Mouse (Mus musculus): ENCODE data around the gene Ankrd42. TPM values are rescaled to one million over a fixed set of nuclear protein-coding genes. Genes with fewer than 3 reads are reported as not detected.

Gene Ankrd42
- polyA plus RNA-seq (2015; fragmentation: Nextera tagmentation; extraction: Ambion mirVana) = 17.1 and 21.7 TPM in 2 replicates

- no peaks in the 10 kb centered on the region for H3K36me3 ChIP-seq (ENCODE audit: control insufficient read depth, insufficient read depth)
- H3K4me1 ChIP-seq (replicated peaks; ENCODE audit: control insufficient read depth, insufficient read depth, low read length) = peaks cover 15% of the 10 kb centered on the region
- no peaks in the 10 kb centered on the region for H3K9me3 ChIP-seq (ENCODE audit: control insufficient read depth, low read length)
- H3K4me2 ChIP-seq (ENCODE audit: low read length) = peak within 1 kb of the TSS; percentile 97
- under 1% methylated on average over 44 of the region's 44 CpGs for WGBS
- no peaks in the 10 kb centered on the region for H3K27me3 ChIP-seq (replicated peaks; ENCODE audit: control insufficient read depth, insufficient read depth, low read length)
- H3K27ac ChIP-seq (ENCODE audit: low read length) = peak within 1 kb of the TSS; percentile 83
- ATAC-seq = peak; percentile 99
- H3K4me3 ChIP-seq (replicated peaks; ENCODE audit: low read length) = peak within 1 kb of the TSS; percentile 97
- H3K9ac ChIP-seq (replicated peaks; ENCODE audit: low read depth, low read length) = peak within 1 kb of the TSS; percentile 78
Observed at GRCm38 (mm10) chr7:92637021-92637625, at the start of gene Ankrd42. Gene Ankrd42 (minus strand): TSS chr7:92637142.

GRCm38 (mm10) chr7:92677346-92677745, 40.4 kb upstream of the Ankrd42 start:
- no peak overlapping the region for H3K9ac ChIP-seq (replicated peaks; ENCODE audit: low read depth, low read length)

GRCm38 (mm10) chr7:92675131-92675530, 38.2 kb upstream of the Ankrd42 start:
- Histone ChIP-seq H3K4me3 (replicated peaks; ENCODE audit: low read length) (no peak overlapping the region), H3K27ac (ENCODE audit: low read length) (no peak overlapping the region), H3K9ac (replicated peaks; ENCODE audit: low read depth, low read length) (no peak overlapping the region), H3K4me2 (ENCODE audit: low read length) (no peak overlapping the region), H3K9me3 (ENCODE audit: control insufficient read depth, low read length) (no peaks in the 10 kb centered on the region), H3K4me1 (replicated peaks; ENCODE audit: control insufficient read depth, insufficient read depth, low read length) (peaks cover 4% of the 10 kb centered on the region; the same call in 1 of the 2 replicates), H3K36me3 (ENCODE audit: control insufficient read depth, insufficient read depth) (no peaks in the 10 kb centered on the region), H3K27me3 (replicated peaks; ENCODE audit: control insufficient read depth, insufficient read depth, low read length) (no peaks in the 10 kb centered on the region)
- WGBS = 89% methylated on average over 3 of the region's 3 CpGs
- no peak for ATAC-seq

More at GRCm38 (mm10) chr7:92677346-92677745, 40.4 kb upstream of the Ankrd42 start:
- 88% methylated on average over 4 of the region's 4 CpGs for WGBS
- Histone ChIP-seq H3K27ac (ENCODE audit: low read length) (no peak overlapping the region), H3K27me3 (replicated peaks; ENCODE audit: control insufficient read depth, insufficient read depth, low read length) (no peaks in the 10 kb centered on the region), H3K4me2 (ENCODE audit: low read length) (no peak overlapping the region), H3K4me1 (replicated peaks; ENCODE audit: control insufficient read depth, insufficient read depth, low read length) (no peaks in the 10 kb centered on the region), H3K4me3 (replicated peaks; ENCODE audit: low read length) (no peak overlapping the region), H3K9me3 (ENCODE audit: control insufficient read depth, low read length) (no peaks in the 10 kb centered on the region), H3K36me3 (ENCODE audit: control insufficient read depth, insufficient read depth) (no peaks in the 10 kb centered on the region)
- no peak for ATAC-seq

GRCm38 (mm10) chr7:92669507-92670471, 32.8 kb upstream of the Ankrd42 start, which contains the start of gene Pcf11:
Gene Pcf11 (minus strand): TSS chr7:92669934.
- under 1% methylated on average over 82 of the region's 88 CpGs for WGBS
- ATAC-seq = peak; percentile 97

GRCm38 (mm10) chr7:92668791-92669506, 32.0 kb upstream of the Ankrd42 start:
- no peaks in the 10 kb centered on the region for H3K27me3 ChIP-seq (replicated peaks; ENCODE audit: control insufficient read depth, insufficient read depth, low read length)
- H3K4me1 ChIP-seq (replicated peaks; ENCODE audit: control insufficient read depth, insufficient read depth, low read length) = peaks cover 16% of the 10 kb centered on the region
- peak overlapping the region; percentile 100 for H3K4me3 ChIP-seq (replicated peaks; ENCODE audit: low read length)
- 0% methylated on average over 29 of the region's 29 CpGs for WGBS
- peak overlapping the region; percentile 87 for H3K4me2 ChIP-seq (ENCODE audit: low read length)
- H3K36me3 ChIP-seq (ENCODE audit: control insufficient read depth, insufficient read depth) = no peaks in the 10 kb centered on the region
- no peaks in the 10 kb centered on the region for H3K9me3 ChIP-seq (ENCODE audit: control insufficient read depth, low read length)
- peak overlapping the region; percentile 99 for H3K9ac ChIP-seq (replicated peaks; ENCODE audit: low read depth, low read length)
- peak overlapping the region; percentile 99 for H3K27ac ChIP-seq (ENCODE audit: low read length)
- ATAC-seq = peak; percentile 3; the same call in 1 of the 2 replicates

More at GRCm38 (mm10) chr7:92669507-92670471, 32.8 kb upstream of the Ankrd42 start, which contains the start of gene Pcf11:
- Histone ChIP-seq H3K36me3 (ENCODE audit: control insufficient read depth, insufficient read depth) (no peaks in the 10 kb centered on the region), H3K4me1 (replicated peaks; ENCODE audit: control insufficient read depth, insufficient read depth, low read length) (peaks cover 16% of the 10 kb centered on the region), H3K9ac (replicated peaks; ENCODE audit: low read depth, low read length) (peak within 1 kb of the TSS; percentile 99), H3K9me3 (ENCODE audit: control insufficient read depth, low read length) (no peaks in the 10 kb centered on the region), H3K27me3 (replicated peaks; ENCODE audit: control insufficient read depth, insufficient read depth, low read length) (no peaks in the 10 kb centered on the region), H3K4me2 (ENCODE audit: low read length) (peak within 1 kb of the TSS; percentile 87), H3K4me3 (replicated peaks; ENCODE audit: low read length) (peak within 1 kb of the TSS; percentile 100), H3K27ac (ENCODE audit: low read length) (peak within 1 kb of the TSS; percentile 99)

GRCm38 (mm10) chr7:92666274-92666820, 29.4 kb upstream of the Ankrd42 start:
- Histone ChIP-seq H3K4me2 (ENCODE audit: low read length) (peak overlapping the region; percentile 87), H3K27ac (ENCODE audit: low read length) (no peak overlapping the region), H3K27me3 (replicated peaks; ENCODE audit: control insufficient read depth, insufficient read depth, low read length) (no peaks in the 10 kb centered on the region), H3K36me3 (ENCODE audit: control insufficient read depth, insufficient read depth) (peaks cover 2% of the 10 kb centered on the region), H3K4me3 (replicated peaks; ENCODE audit: low read length) (no peak overlapping the region), H3K4me1 (replicated peaks; ENCODE audit: control insufficient read depth, insufficient read depth, low read length) (peaks cover 16% of the 10 kb centered on the region), H3K9me3 (ENCODE audit: control insufficient read depth, low read length) (no peaks in the 10 kb centered on the region), H3K9ac (replicated peaks; ENCODE audit: low read depth, low read length) (no peak overlapping the region)
- WGBS = 89% methylated on average over 7 of the region's 7 CpGs
- ATAC-seq = no peak

GRCm38 (mm10) chr7:92658050-92658449, 21.1 kb upstream of the Ankrd42 start:
- H3K4me1 ChIP-seq (replicated peaks; ENCODE audit: control insufficient read depth, insufficient read depth, low read length) = 0 out of 2 replicates have a peak, but pooled peaks cover 5% of the 10 kb centered on the region
- no peak overlapping the region for H3K4me3 ChIP-seq (replicated peaks; ENCODE audit: low read length)
- H3K27ac ChIP-seq (ENCODE audit: low read length) = no peak overlapping the region
- peaks cover 30% of the 10 kb centered on the region for H3K36me3 ChIP-seq (ENCODE audit: control insufficient read depth, insufficient read depth)
- H3K9ac ChIP-seq (replicated peaks; ENCODE audit: low read depth, low read length) = no peak overlapping the region
- 99% methylated on average over 5 of the region's 5 CpGs for whole genome bisulfite sequencing
- H3K27me3 ChIP-seq (replicated peaks; ENCODE audit: control insufficient read depth, insufficient read depth, low read length) = no peaks in the 10 kb centered on the region
- ATAC-seq = no peak
- H3K4me2 ChIP-seq (ENCODE audit: low read length) = no peak overlapping the region
- H3K9me3 ChIP-seq (ENCODE audit: control insufficient read depth, low read length) = no peaks in the 10 kb centered on the region

GRCm38 (mm10) chr7:92656386-92656785, 19.4 kb upstream of the Ankrd42 start:
- Histone ChIP-seq H3K4me1 (replicated peaks; ENCODE audit: control insufficient read depth, insufficient read depth, low read length) (0 out of 2 replicates have a peak, but pooled peaks cover 5% of the 10 kb centered on the region), H3K9ac (replicated peaks; ENCODE audit: low read depth, low read length) (no peak overlapping the region), H3K27ac (ENCODE audit: low read length) (no peak overlapping the region), H3K9me3 (ENCODE audit: control insufficient read depth, low read length) (no peaks in the 10 kb centered on the region), H3K4me2 (ENCODE audit: low read length) (no peak overlapping the region), H3K4me3 (replicated peaks; ENCODE audit: low read length) (no peak overlapping the region), H3K27me3 (replicated peaks; ENCODE audit: control insufficient read depth, insufficient read depth, low read length) (no peaks in the 10 kb centered on the region), H3K36me3 (ENCODE audit: control insufficient read depth, insufficient read depth) (peaks cover 28% of the 10 kb centered on the region)
- WGBS = 81% methylated on average over 2 of the region's 2 CpGs
- no peak for ATAC-seq

All from forebrain, embryonic 16.5 days (tissue).